Mouse (Mus musculus) retina, postnatal 7 days (tissue): ENCODE measurements around the gene Thg1l.
A peak's percentile ranks its signal among the peaks of the same experiment; 100 is the strongest.

Experiments used
- DNase-seq: peaks from one replicate; pipeline ENCODE4 v3.0.0-alpha.2; 2012; ENCODE audit warnings: low read depth, low spot score

Thg1l gene

DNA sequence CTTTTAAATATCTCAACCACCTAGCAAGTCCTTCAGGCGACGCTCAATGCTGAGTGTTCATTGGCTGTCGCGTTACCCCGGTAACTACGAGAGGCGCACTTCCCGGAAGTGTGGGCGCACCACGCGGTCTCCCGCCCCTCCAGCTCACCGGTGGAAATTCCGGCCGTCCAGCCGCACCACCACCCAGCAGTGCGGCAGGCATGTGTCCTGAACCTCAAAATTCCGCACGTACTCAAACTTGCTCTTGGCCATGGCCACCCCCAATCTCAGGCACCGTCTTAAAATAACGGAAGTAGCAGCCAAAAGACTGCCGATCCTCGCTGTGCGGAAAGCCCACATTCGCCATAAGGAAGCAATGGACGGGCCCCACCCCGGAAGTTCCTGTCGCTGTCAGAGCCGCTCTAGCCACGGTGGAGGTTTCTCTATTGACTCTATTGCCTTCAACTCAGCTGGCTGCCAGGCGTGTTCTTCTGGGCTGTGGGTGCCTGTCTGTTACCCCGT is at the start of gene Thg1l:
Thg1l (minus strand) TSS at position 368 of the 501 bp plus-strand sequence.
- DNase-seq: peak; percentile 89

DNA sequence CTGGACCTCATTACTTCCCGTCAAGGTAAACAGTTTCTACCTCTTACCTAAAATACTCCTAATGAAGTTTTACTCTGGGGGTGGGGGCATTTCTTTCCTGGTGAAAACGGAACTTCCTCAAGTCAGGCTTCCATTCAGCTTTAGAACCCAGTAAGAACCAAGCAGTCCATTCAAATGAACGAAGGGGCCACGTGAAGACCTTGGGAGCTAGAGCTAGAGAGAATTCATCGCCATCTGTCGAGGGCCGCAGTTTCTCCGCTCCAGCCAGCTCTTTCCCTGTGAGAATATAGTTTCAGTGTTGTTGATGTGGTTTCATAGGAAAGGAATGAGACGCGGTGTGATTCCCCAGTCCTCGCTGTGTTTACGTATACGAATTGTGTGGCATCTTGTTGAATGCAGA is 36.8 kb upstream of the Thg1l start:
- no peak for DNase-seq

DNA sequence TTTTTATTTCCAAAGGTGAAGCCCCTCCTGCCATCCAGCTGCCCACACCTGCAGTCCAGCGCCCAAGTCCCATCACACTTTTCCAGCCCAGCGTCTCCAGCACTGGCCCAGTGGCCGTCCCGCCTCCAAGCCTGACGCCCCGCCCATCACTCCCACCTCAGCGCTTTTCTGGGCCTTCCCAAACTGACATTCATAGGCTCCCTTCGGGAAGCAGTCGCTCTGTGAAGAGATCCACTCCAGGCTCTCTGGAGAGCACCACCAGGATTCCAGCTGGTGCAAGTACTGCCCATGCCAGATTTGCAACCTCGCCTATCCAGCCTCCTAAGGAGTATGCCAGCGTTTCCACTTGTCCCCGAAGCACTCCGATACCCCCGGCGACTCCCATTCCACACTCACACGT is 36.3 kb upstream of the Thg1l start:
- DNase-seq: no peak

DNA sequence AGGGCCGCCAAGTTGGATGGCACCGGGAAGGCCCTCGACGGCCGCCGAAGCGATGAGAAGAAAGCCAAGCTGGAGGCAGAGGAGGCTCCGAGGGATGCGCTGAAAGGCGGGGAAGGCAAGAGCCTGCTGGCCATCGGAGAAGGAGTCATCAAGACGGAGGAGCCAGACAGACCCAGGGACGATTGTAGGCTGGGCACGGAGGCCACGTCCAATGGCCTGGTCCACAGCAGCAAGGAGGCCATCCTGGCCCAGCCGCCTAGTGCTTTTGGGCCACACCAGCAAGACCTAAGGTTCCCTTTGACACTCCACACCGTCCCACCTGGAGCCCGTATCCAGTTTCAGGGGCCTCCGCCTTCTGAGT is 25.6 kb upstream of the Thg1l start:
- no peak for DNase-seq

DNA sequence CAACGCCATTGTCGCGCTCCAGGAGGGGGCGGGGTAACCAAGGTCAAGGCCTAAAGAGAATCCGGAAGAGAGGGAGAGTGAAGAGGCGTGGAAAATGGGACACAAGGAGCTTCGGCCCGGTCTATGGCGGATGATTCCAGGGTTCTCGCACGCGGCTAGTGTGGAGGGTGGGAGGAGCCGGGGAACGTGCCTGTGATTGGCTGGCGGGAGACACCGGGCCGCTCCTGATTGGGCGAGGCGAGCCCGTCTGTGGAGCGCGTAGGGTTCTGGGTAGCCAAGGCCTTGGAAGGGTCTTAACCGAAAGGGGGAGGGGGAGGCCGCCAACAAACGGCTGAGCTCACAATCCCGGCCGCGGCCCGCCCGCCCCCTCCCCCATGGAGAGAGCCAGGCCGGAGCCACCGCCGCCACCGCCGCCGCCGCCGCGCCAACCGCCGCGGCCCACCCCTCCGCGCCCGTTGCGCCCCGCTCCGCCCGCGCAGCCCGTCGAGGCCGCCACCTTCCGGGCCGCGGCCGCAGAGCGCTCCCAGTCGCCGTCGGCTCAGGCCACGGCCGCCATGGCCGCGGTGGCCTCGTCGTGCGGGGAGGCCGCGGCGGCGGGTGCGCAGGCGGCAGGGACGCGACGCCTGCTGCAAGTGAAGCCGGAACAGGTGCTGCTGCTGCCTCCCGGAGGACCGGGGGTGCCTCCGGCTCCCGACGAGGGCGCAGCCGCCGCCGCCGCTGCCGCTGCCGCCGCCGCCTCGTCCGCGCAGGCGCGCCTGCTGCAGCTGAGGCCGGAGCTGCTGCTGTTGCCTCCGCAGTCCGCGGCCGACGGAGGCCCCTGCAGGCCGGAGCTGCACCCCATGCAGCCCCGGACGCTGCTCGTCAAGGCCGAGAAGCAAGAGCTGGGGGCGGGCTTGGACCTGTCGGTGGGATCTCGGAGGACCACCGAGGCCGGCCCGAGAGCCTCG is 24.9 kb upstream of the Thg1l start, which contains the start of gene Sox30:
Sox30 (plus strand) TSS at position 365 of the 947 bp plus-strand sequence.
- DNase-seq: peak; percentile 69

DNA sequence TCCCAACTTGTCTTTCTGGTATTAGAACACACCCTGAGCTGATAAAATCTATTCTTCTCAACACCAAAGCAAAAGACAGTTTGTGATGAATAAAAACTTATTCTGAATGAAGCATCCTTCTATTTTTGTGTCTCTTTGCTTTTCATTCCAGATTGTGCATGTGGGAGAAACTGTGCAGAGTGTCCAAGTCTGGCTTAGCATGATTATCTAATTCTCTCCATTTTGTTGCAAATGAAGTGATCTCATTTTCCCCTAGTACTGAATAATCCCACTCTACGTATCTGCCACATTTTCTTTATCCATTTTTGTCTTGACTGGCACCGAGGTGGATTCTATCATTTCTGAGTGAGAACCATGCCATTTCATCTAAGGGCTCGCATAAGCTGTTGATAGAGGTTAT is 20.8 kb upstream of the Thg1l start:
- DNase-seq: no peak

DNA sequence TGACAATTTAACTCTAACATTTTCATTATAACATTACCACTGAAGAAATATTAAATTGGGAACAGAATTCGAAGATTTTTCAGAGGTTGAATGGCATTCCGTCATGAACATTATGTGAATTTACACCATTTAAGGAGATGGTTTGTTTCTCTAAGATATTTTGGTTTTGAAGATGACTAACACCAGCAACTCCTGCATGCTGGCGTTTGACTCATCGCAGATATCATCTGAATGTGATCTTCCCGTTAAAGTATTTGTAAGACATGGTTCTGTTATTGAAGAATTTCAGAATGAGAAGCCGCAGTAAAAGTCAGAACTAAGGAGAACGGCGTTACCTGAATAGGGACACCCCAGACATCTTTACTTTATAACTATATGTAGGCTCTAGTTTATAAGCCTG is 19.2 kb upstream of the Thg1l start:
- DNase-seq: no peak

DNA sequence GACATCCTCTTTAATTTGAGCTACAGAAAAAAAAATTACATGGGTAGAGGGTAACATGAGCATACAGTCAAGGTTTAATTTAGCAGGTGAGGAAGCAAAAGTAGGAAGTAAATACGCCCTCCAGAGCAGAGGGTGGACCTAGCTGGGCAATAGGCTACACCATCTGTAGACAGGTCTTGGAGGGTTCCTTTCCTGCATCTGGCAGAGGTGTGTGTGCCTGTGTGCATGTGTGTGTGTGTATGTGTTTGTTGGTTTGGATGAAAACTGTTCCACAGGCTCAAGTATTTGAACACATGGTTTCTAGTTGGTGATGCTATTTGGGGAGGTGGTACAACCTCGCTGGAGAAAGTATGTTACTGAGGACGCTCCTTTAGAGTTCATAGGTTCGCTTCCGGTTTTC is 18.3 kb upstream of the Thg1l start:
- no peak for DNase-seq

DNA sequence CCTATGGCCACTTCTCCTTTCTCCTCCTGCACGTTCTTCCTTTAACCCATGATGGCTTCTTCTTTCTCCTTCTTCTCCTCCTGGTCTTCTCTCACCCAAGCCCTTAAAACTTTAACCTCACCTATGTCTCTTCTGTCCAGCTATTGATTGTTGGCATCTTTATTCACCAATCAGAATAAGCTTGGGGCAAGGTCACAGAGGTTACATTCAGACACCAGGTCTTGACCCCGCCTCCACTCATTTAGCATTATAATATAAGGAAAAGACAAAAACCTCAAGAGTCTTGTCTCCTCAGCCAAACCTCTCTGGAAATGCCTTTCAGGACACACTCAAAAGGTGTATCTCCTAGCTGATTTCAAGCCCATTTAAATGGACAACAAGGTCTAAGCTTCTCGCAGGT is 13.2 kb upstream of the Thg1l start:
- no peak for DNase-seq

DNA sequence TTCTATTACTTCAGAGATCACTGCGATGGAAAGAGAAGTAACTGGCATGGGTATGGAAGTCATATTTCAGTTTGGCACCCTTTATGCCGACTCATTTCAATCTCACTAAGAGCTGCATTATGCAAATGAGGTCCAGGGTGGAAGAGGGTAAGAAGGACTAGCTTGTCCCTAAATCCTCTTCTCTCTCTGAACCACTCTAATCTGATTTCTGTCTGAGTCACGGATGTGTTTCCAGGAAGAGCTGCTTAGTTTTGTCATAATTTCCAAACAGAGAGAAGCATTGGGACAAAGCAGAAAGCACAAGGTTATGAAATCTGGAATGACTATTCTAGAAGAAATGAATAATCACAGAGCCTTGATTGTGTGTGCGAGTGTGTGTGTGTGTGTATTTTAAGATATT is 11.6 kb upstream of the Thg1l start:
- peak; percentile 52 for DNase-seq

DNA sequence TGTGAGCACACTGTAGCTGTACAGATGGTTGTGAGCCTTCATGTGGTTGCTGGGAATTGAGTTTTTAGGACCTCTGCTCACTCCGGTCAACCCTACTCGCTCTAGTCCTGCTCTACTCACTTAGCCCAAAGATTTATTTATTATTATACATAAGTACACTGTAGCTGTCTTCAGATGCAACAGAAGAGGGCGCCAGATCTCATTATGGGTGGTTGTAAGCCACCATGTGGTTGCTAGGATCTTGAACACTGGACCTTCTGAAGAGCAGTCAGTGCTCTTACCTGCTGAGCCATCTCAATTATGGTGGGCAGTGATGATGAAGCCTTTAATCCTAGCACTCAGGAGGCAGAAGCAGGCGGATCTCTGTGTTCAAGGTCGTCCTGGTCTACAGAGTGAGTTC is 4.7 kb upstream of the Thg1l start:
- no peak for DNase-seq

DNA sequence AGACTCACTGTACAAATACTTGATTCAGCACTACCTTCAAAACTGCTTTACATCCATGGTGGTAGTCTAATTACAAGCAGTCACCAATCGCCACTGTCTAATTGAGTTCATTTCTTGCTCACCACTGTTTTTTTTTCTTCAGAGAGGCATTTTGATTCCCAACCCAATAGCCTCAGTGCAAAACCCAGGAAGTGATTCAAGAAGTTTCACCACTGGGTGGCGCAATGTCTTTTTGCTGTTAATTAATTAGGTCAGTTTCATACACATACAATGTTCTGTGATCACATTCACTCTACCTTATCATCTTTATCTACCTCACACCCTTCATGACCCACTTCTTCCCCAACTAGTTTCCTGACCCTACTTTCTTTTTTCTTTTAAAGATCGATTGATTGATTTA is 4.3 kb upstream of the Thg1l start:
- DNase-seq: peak; percentile 38

DNA sequence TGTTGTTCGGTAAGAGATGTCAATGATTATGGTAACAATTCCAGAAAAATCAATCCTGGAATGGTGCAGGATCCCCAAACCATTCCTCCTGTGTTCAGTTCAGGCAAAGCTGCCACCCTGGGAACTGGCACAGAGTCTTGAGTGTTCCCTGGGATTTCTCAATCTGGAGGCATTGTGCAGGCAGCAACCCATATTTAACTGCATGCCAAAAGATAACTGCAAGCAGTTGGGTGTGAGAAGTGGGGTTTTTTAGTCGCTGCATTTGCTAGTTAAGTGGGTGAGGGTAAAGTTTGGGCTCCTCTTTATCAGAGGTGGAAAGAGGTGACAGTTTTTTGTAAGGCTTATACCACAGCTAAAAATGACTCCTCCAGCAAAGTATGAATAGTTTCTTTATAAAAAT is 7.8 kb downstream of the Thg1l start:
- DNase-seq: no peak

DNA sequence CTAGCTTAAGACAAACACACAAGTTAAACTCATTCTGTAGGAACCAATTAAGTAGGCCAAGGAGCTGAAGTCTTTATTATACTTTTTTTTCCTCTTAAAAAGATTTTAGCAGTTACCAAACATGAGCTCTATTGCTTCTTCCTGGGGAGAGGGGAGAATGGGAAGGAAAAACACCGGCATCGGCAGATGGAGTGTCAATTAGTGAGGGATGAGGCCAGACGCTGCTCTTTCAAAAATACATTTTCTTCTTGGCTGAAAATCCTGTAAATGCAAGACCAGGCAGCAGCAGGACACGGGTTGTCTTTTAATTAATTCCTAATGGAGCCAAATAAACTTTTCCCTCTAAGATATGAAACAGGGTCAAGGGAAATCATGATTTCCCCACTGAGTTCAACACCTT is 8.5 kb downstream of the Thg1l start:
- no peak for DNase-seq

DNA sequence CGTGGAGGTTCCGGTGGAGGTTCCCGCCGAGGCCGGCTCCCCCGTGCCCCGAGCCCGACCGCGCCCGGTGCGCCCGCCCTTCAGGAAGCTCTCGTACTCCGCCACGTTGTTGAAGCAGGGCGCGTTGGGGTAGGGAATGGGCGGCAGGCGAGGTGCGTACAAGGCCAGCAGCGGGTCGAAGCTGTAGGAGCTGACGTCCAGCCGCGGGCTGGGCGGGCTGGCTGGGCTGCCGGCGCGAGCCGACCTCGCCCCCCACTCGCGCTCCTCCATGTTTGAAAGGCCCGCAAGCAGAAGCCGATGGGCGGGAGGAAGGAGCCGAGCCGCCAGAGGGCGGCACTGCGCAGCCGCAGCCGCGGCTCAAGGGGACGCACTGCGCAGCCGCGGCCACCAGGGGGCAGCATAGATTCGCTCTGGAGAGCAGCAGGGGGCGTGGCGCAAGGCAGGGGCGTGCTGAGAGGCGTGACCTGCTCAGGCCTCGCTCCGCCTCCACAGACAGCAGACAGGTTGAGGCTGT is 10.6 kb downstream of the Thg1l start, which contains the start of gene Lsm11:
Lsm11 (minus strand) TSS at position 293 of the 514 bp plus-strand sequence.
- DNase-seq: peak; percentile 94

DNA sequence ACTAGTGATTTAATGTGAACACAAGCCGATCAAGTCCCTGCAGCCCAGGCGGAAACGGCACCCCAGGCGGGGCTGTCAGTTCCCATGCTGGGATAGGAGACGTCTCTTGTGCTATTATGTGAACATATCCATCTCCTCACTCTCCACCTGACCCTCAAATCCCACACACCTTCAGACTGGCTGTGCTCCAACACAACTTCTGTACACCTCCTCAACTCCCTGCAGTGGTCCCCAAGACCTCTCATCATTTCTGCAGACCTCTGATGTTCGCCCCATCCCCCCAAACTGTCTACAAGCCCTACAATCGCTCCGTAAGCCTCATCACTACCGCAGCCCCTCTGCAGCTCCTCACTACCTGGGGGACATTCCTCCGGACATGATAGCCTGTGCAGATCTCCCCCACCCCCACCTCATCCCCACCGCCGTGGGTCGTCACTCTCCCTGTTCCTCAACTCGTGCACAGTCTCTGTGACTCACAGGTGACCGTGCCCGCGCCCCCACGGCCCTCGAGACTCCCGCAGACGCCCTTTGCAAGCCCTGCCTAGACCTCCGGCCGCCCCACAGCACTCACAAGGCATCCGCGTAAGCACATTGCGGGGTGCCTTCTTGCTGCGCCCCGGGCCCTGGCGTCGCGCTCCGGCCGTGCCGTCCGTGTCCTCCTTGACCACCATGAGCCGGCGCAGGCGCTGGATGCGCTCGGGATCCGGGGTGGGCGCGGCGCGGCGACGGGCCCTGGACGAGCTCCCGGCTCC is 11.2 kb downstream of the Thg1l start:
- no peak for DNase-seq

DNA sequence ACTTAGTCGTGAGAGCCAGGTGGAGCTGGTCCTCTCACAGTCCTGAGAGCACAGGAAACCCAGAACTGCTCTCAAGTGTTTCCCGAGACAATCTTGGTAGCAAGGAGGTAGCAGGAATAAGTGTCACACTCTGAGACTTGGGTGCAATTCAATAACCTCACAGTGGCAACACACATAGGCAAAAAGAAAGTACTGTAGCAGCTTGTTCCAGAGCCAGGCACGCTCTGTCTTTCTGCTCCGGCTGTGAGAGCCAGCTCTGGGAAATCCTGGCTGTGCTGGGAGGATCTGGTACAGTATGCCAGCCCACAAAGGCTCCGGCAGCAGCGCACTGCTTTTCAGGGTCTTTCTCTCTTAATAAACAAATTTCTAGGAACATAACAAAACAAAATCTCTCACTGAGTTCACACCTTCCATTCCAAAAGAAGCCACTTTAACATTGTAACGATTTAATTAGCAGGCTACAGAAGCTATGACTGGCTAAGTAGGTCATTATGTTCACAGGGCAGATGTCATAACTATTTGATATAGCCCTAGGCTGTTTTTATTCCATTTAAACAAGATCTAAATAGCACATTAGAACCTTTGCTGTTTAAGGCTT is 12.1 kb downstream of the Thg1l start:
- DNase-seq: no peak

DNA sequence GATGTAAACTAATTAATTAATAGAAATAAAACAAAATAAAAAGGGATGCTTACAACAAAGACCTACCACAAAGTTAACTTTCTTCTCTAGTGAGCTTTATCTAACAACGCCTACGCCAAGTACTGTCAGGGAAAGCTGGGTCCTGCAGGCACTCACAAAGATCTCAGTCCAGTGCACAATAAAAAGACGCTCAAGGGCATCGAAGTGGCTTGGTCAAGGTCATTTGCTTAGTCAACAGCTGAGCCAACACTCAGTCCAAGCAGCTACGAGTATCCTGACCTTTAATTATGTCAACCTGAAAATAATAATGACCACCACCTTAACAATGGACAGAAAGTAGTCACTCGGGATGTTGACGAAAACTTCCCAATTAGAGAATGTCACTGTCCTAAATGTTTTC is 13.0 kb downstream of the Thg1l start:
- no peak for DNase-seq

DNA sequence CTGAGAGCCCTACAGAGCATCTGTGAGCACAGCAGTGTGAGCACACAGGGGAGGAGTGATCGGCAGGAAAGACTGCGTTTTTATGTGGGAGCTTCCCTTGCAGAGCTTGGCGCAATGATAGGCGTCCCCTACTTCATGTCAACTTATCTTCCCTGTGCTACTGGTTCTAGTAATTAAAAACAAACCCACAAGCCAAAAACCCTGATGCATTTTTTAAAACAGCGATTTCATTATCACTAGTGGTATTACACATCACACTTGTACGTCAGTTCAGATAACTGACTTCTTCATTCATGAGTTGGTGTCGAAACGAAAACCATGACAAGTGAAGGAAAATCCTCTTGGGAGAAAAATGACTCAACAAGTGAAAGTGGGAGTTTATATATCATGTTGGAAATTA is 16.4 kb downstream of the Thg1l start:
- no peak for DNase-seq

DNA sequence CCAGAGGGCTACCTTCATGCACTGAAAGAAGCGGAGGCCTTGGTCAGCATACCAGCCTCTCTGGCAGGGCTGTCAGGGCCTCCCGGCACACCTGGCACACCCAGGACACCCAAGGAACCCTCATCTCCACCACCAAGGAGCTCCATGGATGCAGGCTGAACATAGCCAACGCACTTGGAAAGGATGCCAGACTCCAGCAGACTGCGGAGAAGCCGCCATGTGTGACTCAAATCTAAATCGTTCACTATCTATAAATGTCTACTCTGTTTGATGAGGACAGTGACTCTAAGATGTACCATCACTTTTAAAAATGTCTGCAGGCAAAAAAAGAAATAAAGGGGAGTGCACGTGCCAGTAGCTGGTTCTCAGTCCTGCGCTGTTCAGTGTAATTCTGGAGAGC is 17.8 kb downstream of the Thg1l start:
- DNase-seq: no peak

DNA sequence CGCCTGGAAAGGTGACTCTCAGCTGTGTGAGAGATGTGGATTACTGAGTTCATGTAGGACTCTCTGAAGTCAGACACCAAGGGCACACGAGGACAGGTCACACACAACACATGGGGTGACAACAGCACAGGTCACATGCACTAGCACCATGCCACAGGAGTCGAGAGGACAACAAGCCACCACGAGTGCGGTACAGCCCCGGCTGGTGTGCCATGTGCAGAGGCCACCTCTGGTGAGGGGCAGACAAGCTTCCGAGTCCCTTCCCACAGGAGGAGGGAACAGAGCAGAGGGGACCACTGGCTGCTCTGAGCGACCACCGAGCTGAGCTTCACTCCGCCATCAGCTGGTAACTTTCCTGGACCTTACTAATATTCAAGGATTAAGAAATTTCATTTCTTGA is 22.5 kb downstream of the Thg1l start:
- DNase-seq: no peak

DNA sequence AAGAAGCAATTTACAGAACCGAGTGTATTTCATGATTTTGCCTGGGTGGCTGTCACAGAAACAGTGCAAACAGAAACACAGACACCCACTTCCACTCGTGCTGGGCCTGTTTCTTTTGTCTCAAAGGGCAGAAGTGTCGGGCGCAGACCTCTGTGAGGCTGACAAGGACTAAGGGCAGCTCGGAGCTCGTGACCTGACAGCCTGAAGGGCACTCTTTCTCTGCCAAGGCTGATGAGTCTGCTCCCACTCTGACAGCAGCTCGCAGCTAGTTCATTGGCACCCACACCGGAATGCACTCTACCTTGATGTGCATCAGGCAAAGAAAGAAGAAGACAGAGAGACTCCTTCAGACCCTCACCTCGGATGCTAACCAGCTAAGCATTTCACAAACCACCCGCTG is 25.8 kb downstream of the Thg1l start:
- no peak for DNase-seq
